Mouse (Mus musculus) adrenal gland, postnatal 4 days (tissue): Measurements from ENCODE around the gene 6430531B16Rik. TPM values are rescaled to one million over a fixed set of nuclear protein-coding genes. Genes with fewer than 3 reads are reported as not detected.
A peak's percentile ranks its signal among the peaks of the same experiment; 100 is the strongest.

Source experiments
- DNase-seq, 2 experiments: peaks; one replicate each; pipeline ENCODE4 v3.0.0; 2021 to 2022; ENCODE audit warnings: low spot score in 2 of 2, mixed read lengths in 2 of 2
- long read RNA-seq, 2 experiments: library from polyadenylated mRNA; stranded (forward); transcript quantifications; one replicate each; pipeline ENCODE4 v2.0.0; 2021
- total RNA-seq, 2 experiments: library from RNA; stranded (reverse); gene quantifications; 2 replicates each; pipeline ENCODE4 v1.2.3; 2021

Gene 6430531B16Rik
- total RNA-seq: 1 to 10 TPM in 1 of 2 experiments, under 1 TPM in 1; 0.54 to 1.2 TPM
- long read RNA-seq, experiment 1: 0 reads
- long read RNA-seq, experiment 2, partial matches to known transcripts: 1 of 1 reads
- long read RNA-seq, experiment 2, other reads (novel, unspliced or antisense): 0 of 1 reads

- peak; percentile 61 to 62 for DNase-seq
These were observed at the start of gene 6430531B16Rik for GRCm38 (mm10) chr7:139978278-139978892. Gene 6430531B16Rik, minus strand, starts transcription at chr7:139978755.

- DNase-seq: no peak
These were observed 32.8 kb upstream of the 6430531B16Rik start for GRCm38 (mm10) chr7:140011336-140011735.

GRCm38 (mm10) chr7:140007781-140008180 lies 29.2 kb upstream of the 6430531B16Rik start:
- DNase-seq: no peak

GRCm38 (mm10) chr7:140006861-140007611 lies 28.5 kb upstream of the 6430531B16Rik start:
- DNase-seq: no peak

GRCm38 (mm10) chr7:140004666-140005065 lies 26.1 kb upstream of the 6430531B16Rik start:
- no peak for DNase-seq

- no peak for DNase-seq
These were observed 22.7 kb upstream of the 6430531B16Rik start for GRCm38 (mm10) chr7:140001086-140001740.

- no peak for DNase-seq
These were observed 20.3 kb upstream of the 6430531B16Rik start for GRCm38 (mm10) chr7:139998691-139999350.

- peak in 1 of 2 experiments; percentile 52 for DNase-seq
These were observed 16.1 kb upstream of the 6430531B16Rik start for GRCm38 (mm10) chr7:139994676-139995075.

- DNase-seq: no peak
These were observed 15.6 kb upstream of the 6430531B16Rik start for GRCm38 (mm10) chr7:139994202-139994601.

GRCm38 (mm10) chr7:139993532-139993931 lies 15.0 kb upstream of the 6430531B16Rik start:
- DNase-seq: no peak

GRCm38 (mm10) chr7:139992406-139992805 lies 13.9 kb upstream of the 6430531B16Rik start, which contains the start of gene Adam8:
Gene Adam8, minus strand, starts transcription at chr7:139992562.
- DNase-seq: no peak

- no peak for DNase-seq
These were observed 12.4 kb upstream of the 6430531B16Rik start for GRCm38 (mm10) chr7:139990864-139991394.

GRCm38 (mm10) chr7:139988272-139988671 lies 9.7 kb upstream of the 6430531B16Rik start:
- DNase-seq: no peak

GRCm38 (mm10) chr7:139984505-139984904 lies 6.0 kb upstream of the 6430531B16Rik start:
- no peak for DNase-seq

GRCm38 (mm10) chr7:139982058-139982457 lies 3.5 kb upstream of the 6430531B16Rik start:
- no peak for DNase-seq

- DNase-seq: no peak
These were observed 2.2 kb upstream of the 6430531B16Rik start for GRCm38 (mm10) chr7:139980778-139981177.

- DNase-seq: no peak
These were observed 610 bp upstream of the 6430531B16Rik start for GRCm38 (mm10) chr7:139979011-139979719.

- DNase-seq: no peak
These were observed 3.1 kb downstream of the 6430531B16Rik start for GRCm38 (mm10) chr7:139975471-139975870.

- no peak for DNase-seq
These were observed 4.2 kb downstream of the 6430531B16Rik start for GRCm38 (mm10) chr7:139974307-139974706.

- no peak for DNase-seq
These were observed 5.6 kb downstream of the 6430531B16Rik start for GRCm38 (mm10) chr7:139972923-139973331.
